ENCODE assay signal across 21 mouse cellular contexts in the genomic region with DNA sequence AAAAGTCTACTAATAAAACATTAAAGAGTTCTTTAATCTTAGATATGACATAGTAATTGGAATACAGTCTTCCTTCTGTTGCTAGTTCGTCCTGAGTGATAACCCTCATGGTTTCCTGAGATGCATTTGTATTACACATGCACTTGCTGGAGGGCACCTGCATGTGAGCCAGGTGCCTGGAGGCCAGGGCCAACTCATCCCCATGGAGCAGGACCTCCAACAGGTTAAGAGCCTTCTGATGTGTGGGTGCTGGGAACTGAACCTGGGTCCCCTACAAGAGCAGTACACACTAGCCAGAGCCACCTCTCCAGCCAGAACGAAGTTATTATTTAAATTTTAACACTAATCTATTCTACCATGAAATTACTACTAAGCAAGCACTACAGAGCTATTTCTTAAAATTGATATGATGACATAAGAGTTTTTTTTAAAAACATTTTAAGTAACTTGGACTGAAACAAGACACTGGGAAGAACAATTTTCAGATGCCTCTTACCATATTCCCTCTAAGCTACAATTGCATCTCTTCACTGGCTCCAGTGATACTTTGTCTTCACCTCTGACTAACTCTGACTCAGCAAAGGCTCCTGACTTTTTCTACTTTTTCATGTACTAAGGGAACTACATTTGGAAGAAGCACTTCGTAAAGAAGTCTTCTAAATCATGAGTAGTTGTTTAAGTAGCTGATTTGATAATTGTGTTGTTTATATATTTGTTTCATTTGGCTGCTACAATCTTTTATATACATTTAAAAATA. TPM values are rescaled to one million over a fixed set of nuclear protein-coding genes. Genes with fewer than 3 reads are reported as not detected.
DNase-seq lines count a peak whose midpoint lies in the region; ATAC-seq and TF ChIP-seq lines count a peak whose summit lies in the region.
"Had no signal": no experiment of that assay in that cellular context is flagged by ENCODE, and none has a peak within 500 bp of the region (broad histone marks: within the 10 kb centered on the region; RNA-seq: fewer than 3 reads in every experiment).

No protein-coding gene starts in this region.

- H3K4me3 ChIP-seq in heart, adult 2 months = no peak overlapping the region
- H3K4me3 ChIP-seq in heart, embryonic 12.5 days = no peak overlapping the region
- H3K4me3 ChIP-seq in megakaryocyte, embryonic 14.5 days (replicated peaks) = peak overlapping the region; percentile 3
- H3K4me3 ChIP-seq in MEL (ENCODE audit: control insufficient read depth in 1 of 2, insufficient read depth in 1 of 2, low read depth in 2 of 2, low read length in 2 of 2) = no peak overlapping the region
- H3K4me3 ChIP-seq: forebrain, embryonic 10.5 days; forebrain, embryonic 13.5 days; hindbrain, embryonic 12.5 days; hindbrain, embryonic 15.5 days had no signal

- no peak for TF ChIP-seq RAD21 in MEL (IDR thresholded peaks at IDR 0.05; ENCODE audit: low read depth, low read length)

- no peak for DNase-seq in heart, adult 2 months
- DNase-seq in MEL (ENCODE audit: low read depth, low spot score) = peak; percentile 23
- DNase-seq in left cerebral cortex, adult 9 months (ENCODE audit: low spot score in 2 of 2) = no peak
- DNase-seq in frontal cortex, postnatal 25 days (ENCODE audit: low spot score in 2 of 2) = no peak
- DNase-seq: adrenal gland, adult 8-10 months; adrenal gland, postnatal 25 days; cerebellum, adult 11-12 months; cerebellum, adult 8-10 months; cerebellum, postnatal 10 days; gastrocnemius, postnatal 14 days; kidney, adult 8-10 months had no signal

- peaks cover 14% of the 10 kb centered on the region for H3K79me2 ChIP-seq in heart, adult 2 months (replicated peaks; ENCODE audit: control insufficient read depth, insufficient read depth, low read length)
- peaks cover 39% of the 10 kb centered on the region for H3K79me2 ChIP-seq in MEL (ENCODE audit: control insufficient read depth, insufficient read depth, low read length, poor library complexity)

- peaks cover 33% of the 10 kb centered on the region for H3K4me1 ChIP-seq in heart, adult 2 months (ENCODE audit: control insufficient read depth, insufficient read depth, low read length)
- peaks cover 44% of the 10 kb centered on the region for H3K4me1 ChIP-seq in heart, embryonic 12.5 days (replicated peaks)
- H3K4me1 ChIP-seq in megakaryocyte, embryonic 14.5 days = peaks cover 54% of the 10 kb centered on the region
- peaks cover 10 to 23% of the 10 kb centered on the region in 2 experiments for H3K4me1 ChIP-seq in MEL (ENCODE audit: control insufficient read depth in 1 of 2, insufficient read depth in 2 of 2, low read length in 2 of 2)

- H3K9ac ChIP-seq in heart, adult 2 months (ENCODE audit: low read depth, low read length) = no peak overlapping the region
- no peak overlapping the region for H3K9ac ChIP-seq in heart, embryonic 12.5 days
- H3K9ac ChIP-seq in MEL (ENCODE audit: control insufficient read depth, low read depth, low read length, poor library complexity, severe bottlenecking) = no peak overlapping the region
- H3K9ac ChIP-seq: forebrain, embryonic 13.5 days; hindbrain, embryonic 12.5 days; hindbrain, embryonic 15.5 days had no signal

- no peaks in the 10 kb centered on the region for H3K27me3 ChIP-seq in heart, adult 2 months (ENCODE audit: control insufficient read depth, insufficient read depth, low read length)
- no peaks in the 10 kb centered on the region for H3K27me3 ChIP-seq in heart, embryonic 12.5 days (replicated peaks)
- H3K27me3 ChIP-seq in megakaryocyte, embryonic 14.5 days (replicated peaks) = peaks cover 23% of the 10 kb centered on the region
- no peaks in the 10 kb centered on the region for H3K27me3 ChIP-seq in MEL (ENCODE audit: control insufficient read depth in 1 of 2, insufficient read depth in 2 of 2, low read length in 2 of 2)
- H3K27me3 ChIP-seq: CH12.LX; forebrain, embryonic 13.5 days; hindbrain, embryonic 12.5 days; hindbrain, embryonic 15.5 days had no signal

- WGBS in heart, adult 2 months = 65% methylated on average over 3 of the region's 3 CpGs
- WGBS in heart, embryonic 12.5 days = 82% methylated on average over 3 of the region's 3 CpGs

- H3K9me3 ChIP-seq in heart, embryonic 12.5 days (replicated peaks) = no peaks in the 10 kb centered on the region
- peaks cover 6% of the 10 kb centered on the region; the same call in 1 of the 2 replicates for H3K9me3 ChIP-seq in megakaryocyte, embryonic 14.5 days
- no peaks in the 10 kb centered on the region for H3K9me3 ChIP-seq in MEL (replicated peaks; ENCODE audit: insufficient read depth, low read length)
- H3K9me3 ChIP-seq: forebrain, embryonic 10.5 days; forebrain, embryonic 13.5 days; hindbrain, embryonic 12.5 days; hindbrain, embryonic 15.5 days had no signal

- no peak for TF ChIP-seq CTCF in heart, adult 2 months (IDR thresholded peaks at IDR 0.05)
- no peak for TF ChIP-seq CTCF in MEL (IDR thresholded peaks at IDR 0.05 in 2 of 3, conservative IDR thresholded peaks at IDR 0.05 in 1 of 3; ENCODE audit: control insufficient read depth in 1 of 3, insufficient read depth in 1 of 3, low read depth in 2 of 3, low read length in 3 of 3, poor library complexity in 1 of 3, severe bottlenecking in 1 of 3)

- peaks cover 48% of the 10 kb centered on the region for H3K36me3 ChIP-seq in heart, adult 2 months (ENCODE audit: control insufficient read depth, insufficient read depth, low read length)
- H3K36me3 ChIP-seq in heart, embryonic 12.5 days = no peaks in the 10 kb centered on the region
- no peaks in the 10 kb centered on the region for H3K36me3 ChIP-seq in megakaryocyte, embryonic 14.5 days (replicated peaks; ENCODE audit: low read length)
- H3K36me3 ChIP-seq in MEL (ENCODE audit: control insufficient read depth in 1 of 2, insufficient read depth in 2 of 2, low read length in 2 of 2) = peaks cover 0 to 53% of the 10 kb centered on the region in 2 experiments; a peak in 3 of 4 replicates
- H3K36me3 ChIP-seq: hindbrain, embryonic 12.5 days; hindbrain, embryonic 15.5 days had no signal

- no peak for ATAC-seq in heart, embryonic 12.5 days (ENCODE audit: insufficient number of reproducible peaks, low FRiP score)
- no peak for ATAC-seq in megakaryocyte, adult 5-6 weeks (ENCODE audit: poor library complexity, severe bottlenecking)
- ATAC-seq: forebrain, embryonic 13.5 days; forebrain, embryonic 16.5 days; intestine, postnatal 0 days had no signal

- peak overlapping the region; percentile 71 for H3K27ac ChIP-seq in heart, adult 2 months
- H3K27ac ChIP-seq in heart, embryonic 12.5 days (ENCODE audit: poor library complexity, severe bottlenecking) = no peak overlapping the region
- H3K27ac ChIP-seq in MEL (ENCODE audit: control insufficient read depth, low read depth, low read length) = no peak overlapping the region
- H3K27ac ChIP-seq: forebrain, embryonic 10.5 days; forebrain, embryonic 13.5 days; hindbrain, embryonic 12.5 days; hindbrain, embryonic 15.5 days had no signal

- H3K4me2 ChIP-seq in heart, embryonic 12.5 days = no peak overlapping the region
- H3K4me2 ChIP-seq: forebrain, embryonic 13.5 days; hindbrain, embryonic 12.5 days; hindbrain, embryonic 15.5 days had no signal

- intact Hi-C loops in heart, adult 2 months (cut with DNase I) = no loop called here

- TF ChIP-seq EP300 in heart, adult 2 months (IDR thresholded peaks at IDR 0.05; ENCODE audit: insufficient read depth, low read depth, low read length) = no peak
- no peak for TF ChIP-seq EP300 in MEL (IDR thresholded peaks at IDR 0.05; ENCODE audit: low read depth in 1 of 2, low read length in 2 of 2)

- TF ChIP-seq POLR2A in heart, adult 2 months (IDR thresholded peaks at IDR 0.05; ENCODE audit: insufficient read depth, low read depth, low read length) = no peak
- no peak for TF ChIP-seq POLR2A in MEL (IDR thresholded peaks at IDR 0.05; ENCODE audit: control insufficient read depth in 1 of 2, insufficient read depth in 1 of 2, low read depth in 1 of 2, low read length in 2 of 2, poor library complexity in 1 of 2)

TF ChIP-seq in MEL, 35 proteins besides CTCF, POLR2A, EP300 and RAD21:
- TF ChIP-seq TBP (IDR thresholded peaks at IDR 0.05; ENCODE audit: low read depth, low read length) = no peak
- TF ChIP-seq ZKSCAN1 (IDR thresholded peaks at IDR 0.05; ENCODE audit: low read depth, low read length) = no peak
- no peak for TF ChIP-seq POLR2AphosphoS5 (IDR thresholded peaks at IDR 0.05; ENCODE audit: borderline replicate concordance, low read depth, low read length)
- TF ChIP-seq CHD1 (IDR thresholded peaks at IDR 0.05; ENCODE audit: low read depth, low read length) = no peak
- no peak for TF ChIP-seq KAT2A (conservative IDR thresholded peaks at IDR 0.05; ENCODE audit: low read depth, low read length)
- no peak for TF ChIP-seq GABPA (IDR thresholded peaks at IDR 0.05; ENCODE audit: low read depth, low read length)
- TF ChIP-seq MEF2A (IDR thresholded peaks at IDR 0.05; ENCODE audit: extremely low read depth, insufficient replicate concordance, low read depth, low read length, poor library complexity, severe bottlenecking) = no peak

RNA-seq across cellular contexts. Expression of gene Arhgef12, which starts 9.1 kb away (rescaled TPM):
- 100 to 1,000 TPM; 136 to 150 TPM for total RNA-seq in heart, adult 2 months (2021)
- 34.8 and 66.4 TPM in 2 replicates for polyA plus RNA-seq in heart, adult 2 months (2012; rRNA removed)
- polyA plus RNA-seq in heart, embryonic 12.5 days (2016; fragmentation: Nextera tagmentation; extraction: Ambion mirVana) = 13.3 and 13.9 TPM in 2 replicates
- 0.16 and 2.4 TPM in 2 replicates for polyA plus RNA-seq in megakaryocyte, embryonic 14.5 days (2012; ENCODE audit: insufficient read depth, low replicate concordance)
- total RNA-seq in megakaryocyte, adult 5-6 weeks (2015) = 0.78 and 1.9 TPM in 2 replicates
- 1.1 and 5.7 TPM in 2 replicates for total RNA-seq in megakaryocyte, adult 5-6 weeks (2017)
- total RNA-seq in MEL (2012; rRNA removed) = 11.8 and 14.8 TPM in 2 replicates
- 10 to 100 TPM; 14.7 to 33.5 TPM for polyA plus RNA-seq in MEL (2012; ENCODE audit: insufficient read depth in 1 of 2, insufficient read length in 2 of 2, low read depth in 1 of 2, low replicate concordance in 2 of 2, missing spikeins in 1 of 2)

RNA-seq across cellular contexts. Expression of gene Tmem136, which starts 18.4 kb away (rescaled TPM):
- total RNA-seq in heart, adult 2 months (2021) = 1 to 10 TPM; 5.7 to 7.1 TPM
- polyA plus RNA-seq in heart, adult 2 months (2012; rRNA removed) = 7.4 and 10.2 TPM in 2 replicates
- polyA plus RNA-seq in heart, embryonic 12.5 days (2016; fragmentation: Nextera tagmentation; extraction: Ambion mirVana) = 15.2 and 18.6 TPM in 2 replicates
- polyA plus RNA-seq in megakaryocyte, embryonic 14.5 days (2012; ENCODE audit: insufficient read depth, low replicate concordance) = not detected in 2 replicates
- total RNA-seq in megakaryocyte, adult 5-6 weeks (2015) = not detected in 2 replicates
- not detected in 2 replicates for total RNA-seq in megakaryocyte, adult 5-6 weeks (2017)
- 0.42 and 0.62 TPM in 2 replicates for total RNA-seq in MEL (2012; rRNA removed)
- polyA plus RNA-seq in MEL (2012; ENCODE audit: insufficient read depth in 1 of 2, insufficient read length in 2 of 2, low read depth in 1 of 2, low replicate concordance in 2 of 2, missing spikeins in 1 of 2) = 1 to 10 TPM in 1 of 2 experiments, not detected in 1; 2.0 TPM
